Mouse (Mus musculus): ENCODE data around the gene Ccdc115. TPM values are rescaled to one million over a fixed set of nuclear protein-coding genes. Genes with fewer than 3 reads are reported as not detected.

Gene Ccdc115
- total RNA-seq (2023), result 10 to 100 TPM; 22.0 to 23.7 TPM

GRCm38 (mm10) chr1:34439215-34439960, at the start of gene Ccdc115, which contains the start of gene Imp4:
Ccdc115 (minus strand) TSS chr1:34439672.
Imp4 (plus strand) TSS chr1:34439851.

DNA sequence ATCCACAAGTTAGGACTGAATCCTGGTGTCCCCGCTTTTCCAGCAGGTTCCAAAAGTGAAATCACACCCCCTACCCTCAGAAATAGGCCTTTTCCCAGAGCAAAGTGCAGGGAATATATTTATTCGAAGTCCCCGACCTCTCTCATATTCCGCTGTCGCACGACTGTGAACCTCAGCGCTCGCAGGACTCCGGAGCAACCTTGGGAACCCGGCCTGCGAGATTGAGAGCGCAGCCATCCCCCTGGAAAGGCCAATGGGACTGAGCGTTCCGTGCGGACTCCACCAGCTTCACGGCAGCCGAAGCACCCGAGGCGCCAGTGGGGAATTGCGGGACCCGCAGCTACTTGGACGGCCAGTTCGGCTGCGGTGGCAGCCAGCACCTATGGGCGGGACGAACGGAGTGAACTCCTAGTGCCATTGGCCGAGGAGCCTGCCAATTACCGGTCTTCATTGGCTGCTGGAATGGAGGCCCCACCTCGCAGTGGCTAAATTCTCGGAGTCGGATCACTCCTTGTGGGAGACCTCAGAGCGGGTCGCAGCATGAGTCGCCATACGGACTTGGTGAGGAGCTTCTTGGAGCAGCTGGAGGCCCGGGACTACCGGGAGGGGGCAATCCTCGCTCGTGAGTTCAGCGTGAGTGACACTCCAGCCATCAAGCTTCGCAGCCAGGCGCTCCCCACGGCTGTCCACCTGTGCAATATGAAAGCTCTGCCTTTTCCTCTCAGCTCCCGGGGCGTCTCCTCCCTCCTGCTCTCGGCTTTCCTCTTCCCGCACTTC, 20.0 kb upstream of the Ccdc115 start, which contains the start of gene Ptpn18:
Ptpn18 (plus strand) TSS at position 479 of the 777 bp plus-strand sequence.

Other genes with a start within 250 kb of the Ccdc115 start
- 10 to 100 TPM; 61.2 to 64.9 TPM for gene Imp4, start 179 bp upstream of the Ccdc115 start, total RNA-seq (2023)
- gene Ptpn18, start 20.1 kb upstream of the Ccdc115 start, total RNA-seq (2023), result 100 to 1,000 TPM; 114 to 135 TPM
- gene Prss39, start 58.7 kb upstream of the Ccdc115 start, total RNA-seq (2023), result 1 to 10 TPM in 1 of 2 experiments, under 1 TPM in 1; 0.52 to 1.4 TPM
- not detected for gene Cfc1, start 96.0 kb upstream of the Ccdc115 start, total RNA-seq (2023)
- not detected for gene Prss40, start 121.3 kb upstream of the Ccdc115 start, total RNA-seq (2023)
- gene Amer3, start 140.0 kb upstream of the Ccdc115 start, total RNA-seq (2023), result not detected